Mouse (Mus musculus): ENCODE data around the gene Elp4. TPM values are rescaled to one million over a fixed set of nuclear protein-coding genes. Genes with fewer than 3 reads are reported as not detected.

The Elp4 gene
- total and polyA plus RNA-seq, 3 experiments = 15.8 to 16.0 TPM; not detected in 1

DNA sequence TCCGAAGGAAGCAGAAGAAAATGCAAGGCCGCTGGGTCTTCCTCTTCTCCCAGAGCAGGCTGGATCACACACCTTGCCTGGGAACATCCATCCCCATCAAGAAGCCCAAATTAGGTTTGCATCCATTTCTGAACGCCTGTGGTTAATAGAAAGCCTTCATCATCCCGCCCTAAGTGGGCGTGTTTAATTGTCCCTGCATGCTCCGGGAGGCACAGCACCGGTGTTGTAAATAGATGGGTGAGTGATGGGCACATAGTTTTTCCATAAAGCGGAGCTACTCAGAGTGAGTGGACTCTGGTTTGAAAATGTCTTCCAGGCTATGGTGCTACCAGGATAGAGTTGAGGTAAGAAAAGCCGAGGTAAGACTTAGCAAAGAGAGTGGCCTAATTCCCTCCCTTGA lies 245.0 kb downstream of the Elp4 start:
- H3K9ac ChIP-seq (ENCODE audit: control insufficient read depth, low read depth, low read length, poor library complexity, severe bottlenecking) = no peak overlapping the region
- H3K4me3 ChIP-seq (ENCODE audit: control insufficient read depth in 1 of 2, insufficient read depth in 1 of 2, low read depth in 2 of 2, low read length in 2 of 2) = no peak overlapping the region
- H3K27ac ChIP-seq (ENCODE audit: control insufficient read depth, low read depth, low read length) = no peak overlapping the region
- no peak for TF ChIP-seq ETS1 (IDR thresholded peaks at IDR 0.05; ENCODE audit: low read depth, low read length)
- TF ChIP-seq TAL1 (IDR thresholded peaks at IDR 0.05; ENCODE audit: low read length) = no peak
- TF ChIP-seq RCOR1 (IDR thresholded peaks at IDR 0.05; ENCODE audit: low read depth, low read length) = no peak
- no peak for TF ChIP-seq CHD2 (IDR thresholded peaks at IDR 0.05; ENCODE audit: low read length)
- TF ChIP-seq GATA1 (IDR thresholded peaks at IDR 0.05; ENCODE audit: low read depth, low read length) = no peak
- TF ChIP-seq SIN3A (IDR thresholded peaks at IDR 0.05; ENCODE audit: low read length) = no peak
- no peak for TF ChIP-seq HCFC1 (IDR thresholded peaks at IDR 0.05; ENCODE audit: low read depth, low read length)
- TF ChIP-seq ZMIZ1 (IDR thresholded peaks at IDR 0.05; ENCODE audit: low read depth, low read length) = no peak
- no peak for TF ChIP-seq MAX (IDR thresholded peaks at IDR 0.05; ENCODE audit: low read length)
- no peak for TF ChIP-seq E2F4 (IDR thresholded peaks at IDR 0.05; ENCODE audit: borderline replicate concordance, low read depth, low read length)
- no peak for TF ChIP-seq MYB (IDR thresholded peaks at IDR 0.05; ENCODE audit: low read depth, low read length)
- TF ChIP-seq RAD21 (IDR thresholded peaks at IDR 0.05; ENCODE audit: low read depth, low read length) = no peak
- no peak for TF ChIP-seq ELF1 (IDR thresholded peaks at IDR 0.05; ENCODE audit: low read depth, low read length)
- no peak for TF ChIP-seq NELFE (IDR thresholded peaks at IDR 0.05; ENCODE audit: low read depth, low read length)
- no peak for TF ChIP-seq MAZ (IDR thresholded peaks at IDR 0.05; ENCODE audit: low read depth, low read length)
- no peak for TF ChIP-seq TCF12 (IDR thresholded peaks at IDR 0.05; ENCODE audit: low read depth, low read length)
- no peak for TF ChIP-seq JUND (IDR thresholded peaks at IDR 0.05; ENCODE audit: low read depth, low read length)
- no peak for TF ChIP-seq EP300 (IDR thresholded peaks at IDR 0.05; ENCODE audit: low read depth in 1 of 2, low read length in 2 of 2)
- no peak for TF ChIP-seq KAT2A (conservative IDR thresholded peaks at IDR 0.05; ENCODE audit: low read depth, low read length)
- H3K36me3 ChIP-seq (ENCODE audit: control insufficient read depth in 1 of 2, insufficient read depth in 2 of 2, low read length in 2 of 2) = no peaks in the 10 kb centered on the region
- no peaks in the 10 kb centered on the region; a peak in 1 of 4 replicates for H3K27me3 ChIP-seq (ENCODE audit: control insufficient read depth in 1 of 2, insufficient read depth in 2 of 2, low read length in 2 of 2)
- DNase-seq (ENCODE audit: low read depth, low spot score) = no peak
- no peaks in the 10 kb centered on the region for H3K9me3 ChIP-seq (replicated peaks; ENCODE audit: insufficient read depth, low read length)
- no peaks in the 10 kb centered on the region for H3K4me1 ChIP-seq (ENCODE audit: control insufficient read depth in 1 of 2, insufficient read depth in 2 of 2, low read length in 2 of 2)
- H3K79me2 ChIP-seq (ENCODE audit: control insufficient read depth, insufficient read depth, low read length, poor library complexity) = no peaks in the 10 kb centered on the region

DNA sequence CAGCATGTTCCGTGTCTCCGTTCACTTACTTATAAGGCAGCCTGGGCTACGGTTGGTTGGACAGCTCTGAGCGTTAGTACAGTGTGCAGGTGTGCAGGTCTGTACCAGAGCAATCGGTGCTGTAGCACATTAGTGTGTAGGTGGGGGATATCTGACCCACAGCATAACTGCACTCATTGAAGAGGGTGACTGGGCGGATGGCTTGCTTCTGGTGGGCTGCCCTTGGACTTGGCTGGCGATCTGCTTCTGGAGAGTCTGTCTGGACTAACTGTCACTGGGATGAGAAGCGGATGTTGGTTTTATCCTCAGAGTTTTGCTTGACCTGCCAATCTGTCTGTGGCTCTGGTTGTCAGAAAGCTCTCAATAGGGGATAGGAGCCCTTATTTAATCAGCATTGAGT lies 247.9 kb downstream of the Elp4 start:
- no peak overlapping the region for H3K9ac ChIP-seq (ENCODE audit: control insufficient read depth, low read depth, low read length, poor library complexity, severe bottlenecking)
- no peak for DNase-seq (ENCODE audit: low read depth, low spot score)
- no peaks in the 10 kb centered on the region for H3K36me3 ChIP-seq (ENCODE audit: control insufficient read depth in 1 of 2, insufficient read depth in 2 of 2, low read length in 2 of 2)
- no peaks in the 10 kb centered on the region for H3K9me3 ChIP-seq (replicated peaks; ENCODE audit: insufficient read depth, low read length)
- peaks cover 0 to 4% of the 10 kb centered on the region in 2 experiments; a peak in 1 of 4 replicates for H3K27me3 ChIP-seq (ENCODE audit: control insufficient read depth in 1 of 2, insufficient read depth in 2 of 2, low read length in 2 of 2)
- no peak overlapping the region for H3K4me3 ChIP-seq (ENCODE audit: control insufficient read depth in 1 of 2, insufficient read depth in 1 of 2, low read depth in 2 of 2, low read length in 2 of 2)
- no peak for TF ChIP-seq GABPA (IDR thresholded peaks at IDR 0.05; ENCODE audit: low read depth, low read length)
- no peak for TF ChIP-seq TCF12 (IDR thresholded peaks at IDR 0.05; ENCODE audit: low read depth, low read length)
- TF ChIP-seq USF1 (IDR thresholded peaks at IDR 0.05; ENCODE audit: low read depth, low read length) = no peak
- TF ChIP-seq BHLHE40 (IDR thresholded peaks at IDR 0.05; ENCODE audit: borderline replicate concordance, low read depth, low read length) = no peak
- no peaks in the 10 kb centered on the region for H3K79me2 ChIP-seq (ENCODE audit: control insufficient read depth, insufficient read depth, low read length, poor library complexity)
- H3K27ac ChIP-seq (ENCODE audit: control insufficient read depth, low read depth, low read length) = no peak overlapping the region
- no peaks in the 10 kb centered on the region for H3K4me1 ChIP-seq (ENCODE audit: control insufficient read depth in 1 of 2, insufficient read depth in 2 of 2, low read length in 2 of 2)

Other genes starting within 250 kb of the Elp4 start
- gene Pax6, start 235.7 kb downstream of the Elp4 start, total RNA-seq (2012; rRNA removed) = 7.5 and 10.4 TPM in 2 replicates
- gene Pax6, start 235.7 kb downstream of the Elp4 start, polyA plus RNA-seq (2012; ENCODE audit: insufficient read depth in 1 of 2, insufficient read length in 2 of 2, low read depth in 1 of 2, low replicate concordance in 2 of 2, missing spikeins in 1 of 2) = 10 to 100 TPM in 1 of 2 experiments, not detected in 1; 17.6 TPM
- 49.8 and 55.4 TPM in 2 replicates for gene Immp1l, start 74 bp upstream of the Elp4 start, total RNA-seq (2012; rRNA removed)
- 100 to 1,000 TPM in 1 of 2 experiments, 10 to 100 TPM in 1; 44.7 to 156 TPM for gene Immp1l, start 74 bp upstream of the Elp4 start, polyA plus RNA-seq (2012; ENCODE audit: insufficient read depth in 1 of 2, insufficient read length in 2 of 2, low read depth in 1 of 2, low replicate concordance in 2 of 2, missing spikeins in 1 of 2)
- 30.3 and 31.9 TPM in 2 replicates for gene Dnajc24, start 99.0 kb upstream of the Elp4 start, total RNA-seq (2012; rRNA removed)
- gene Dnajc24, start 99.0 kb upstream of the Elp4 start, polyA plus RNA-seq (2012; ENCODE audit: insufficient read depth in 1 of 2, insufficient read length in 2 of 2, low read depth in 1 of 2, low replicate concordance in 2 of 2, missing spikeins in 1 of 2) = 10 to 100 TPM in 1 of 2 experiments, not detected in 1; 28.7 TPM

Data from MEL (cell line).